Mouse (Mus musculus) CH12.LX (cell line): ENCODE measurements around the gene Atp2b4.

ENCODE experiments used
- BHLHE40 ChIP-seq: IDR thresholded peaks from 2 replicates; pipeline ENCODE4 v1.6.1; 2011; ENCODE audit warnings: mild to moderate bottlenecking, low read depth, low read length, improper control_type of control experiment
- CTCF ChIP-seq, 2 experiments: IDR thresholded peaks in 1 of 2; conservative IDR thresholded peaks in 1 of 2; 2 replicates each; pipeline ENCODE4 v1.5.1; 2011 to 2012; ENCODE audit warnings: low read depth in 2 of 2, low read length in 2 of 2, improper control_type of control experiment in 1 of 2, inconsistent platforms in 1 of 2, mild to moderate bottlenecking in 1 of 2, moderate library complexity in 1 of 2
- MYC ChIP-seq: IDR thresholded peaks from 2 replicates; pipeline ENCODE4 v1.6.1; 2011; ENCODE audit warnings: low read depth, mild to moderate bottlenecking, improper control_type of control experiment, low read length
- NELFE ChIP-seq: IDR thresholded peaks from 2 replicates; pipeline ENCODE4 v1.6.1; 2011; ENCODE audit warnings: low read depth, low read length, improper control_type of control experiment
- POLR2A ChIP-seq: IDR thresholded peaks from 2 replicates; pipeline ENCODE4 v1.6.1; 2011; ENCODE audit warnings: low read depth, mild to moderate bottlenecking, improper control_type of control experiment, low read length
- SIN3A ChIP-seq: IDR thresholded peaks from 2 replicates; pipeline ENCODE4 v1.6.1; 2012; ENCODE audit warnings: low read length, improper control_type of control experiment, inconsistent platforms

- TF ChIP-seq BHLHE40: no peak
- no peak for TF ChIP-seq NELFE
- no peak for TF ChIP-seq SIN3A
- no peak for TF ChIP-seq POLR2A
- TF ChIP-seq CTCF (conservative IDR thresholded peaks at IDR 0.05 in 1 of 2, IDR thresholded peaks at IDR 0.05 in 1 of 2; ENCODE audit: low read depth in 2 of 2, low read length in 2 of 2): no peak
- TF ChIP-seq MYC: no peak
Measured at GRCm38 (mm10) chr1:133691046-133691445, 109.8 kb downstream of the Atp2b4 start.
